Mouse (Mus musculus) cerebellum, postnatal 36 days (tissue): ENCODE results near the gene Shb.

Experiments
- DNase-seq, 2 experiments: peaks; one replicate each; pipeline ENCODE4 v3.0.0; 2021 to 2022; ENCODE audit warnings: mixed read lengths in 2 of 2

Gene Shb

GRCm38 (mm10) chr4:45532375-45532774 is at the start of gene Shb:
TSS of gene Shb (minus strand) at chr4:45532470.
- peak in 1 of 2 experiments; percentile 45 for DNase-seq

GRCm38 (mm10) chr4:45581095-45581494 is 48.8 kb upstream of the Shb start:
- DNase-seq, result no peak

GRCm38 (mm10) chr4:45578554-45579370 is 46.5 kb upstream of the Shb start:
- no peak for DNase-seq

GRCm38 (mm10) chr4:45577631-45578030 is 45.4 kb upstream of the Shb start:
- DNase-seq, result no peak

- DNase-seq, result no peak
Observed at GRCm38 (mm10) chr4:45574614-45575169, 42.4 kb upstream of the Shb start.

GRCm38 (mm10) chr4:45569521-45569920 is 37.3 kb upstream of the Shb start:
- no peak for DNase-seq

DNA sequence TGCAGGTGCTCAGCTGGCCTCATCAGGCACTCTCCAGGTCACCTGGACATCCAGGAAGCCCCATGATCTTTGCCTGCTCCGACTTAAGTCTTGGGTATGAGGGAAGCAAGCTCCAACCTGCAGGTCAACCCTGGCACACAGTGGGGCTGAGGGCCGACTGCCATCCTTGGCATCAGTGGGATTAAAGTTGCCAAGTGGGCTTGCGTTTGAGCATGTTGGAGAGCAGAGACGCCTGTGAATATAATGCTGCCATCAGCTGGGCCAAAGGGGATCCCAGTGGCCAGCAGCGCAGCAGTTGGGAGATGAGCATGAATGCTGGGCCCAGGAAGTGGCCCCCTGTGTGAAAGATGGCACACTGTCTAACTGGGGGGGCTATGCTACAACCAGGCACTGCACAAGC is 25.9 kb upstream of the Shb start:
- no peak for DNase-seq

GRCm38 (mm10) chr4:45552571-45552970 is 20.3 kb upstream of the Shb start:
- DNase-seq, result no peak

DNA sequence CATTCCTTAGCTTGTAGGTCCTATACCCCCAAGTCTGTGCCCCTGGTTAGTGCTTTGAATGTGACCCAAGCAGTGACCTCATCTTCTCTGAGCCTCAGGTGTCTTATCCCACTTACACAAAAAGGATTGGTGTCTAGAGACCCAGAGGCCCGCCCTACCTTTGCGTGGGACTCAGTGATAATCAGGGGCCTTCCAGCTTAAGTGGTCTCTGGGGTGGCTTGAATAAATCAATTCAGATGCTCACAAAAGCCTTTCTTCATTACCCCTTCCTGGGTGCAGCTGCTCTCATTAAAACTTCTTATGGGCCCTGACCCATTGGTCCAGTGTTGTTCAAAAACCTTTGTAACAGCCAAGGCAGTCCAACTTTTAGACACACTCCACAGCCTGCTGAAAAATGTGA is 18.7 kb upstream of the Shb start:
- DNase-seq, result no peak

DNA sequence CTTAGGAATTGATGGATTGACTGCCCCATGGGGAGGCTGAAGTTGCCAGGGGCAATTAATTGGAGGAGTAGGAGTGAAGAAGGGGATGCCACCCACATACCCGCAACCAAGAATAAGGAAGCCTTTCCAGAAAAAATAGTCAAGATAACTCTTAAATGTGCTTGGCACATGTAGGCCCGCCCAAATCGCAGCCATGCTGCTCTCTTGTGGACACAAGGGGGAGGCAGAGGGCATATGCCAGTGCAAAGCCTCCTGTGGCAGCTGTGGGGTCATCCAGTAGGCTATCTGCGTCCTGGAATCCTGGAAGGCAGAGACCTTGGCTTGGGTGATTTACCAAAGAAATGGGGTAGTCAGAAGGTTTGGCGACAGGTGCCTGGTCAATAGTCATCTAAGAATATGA is 17.2 kb upstream of the Shb start:
- DNase-seq, result peak in 1 of 2 experiments; percentile 4

GRCm38 (mm10) chr4:45545851-45546250 is 13.6 kb upstream of the Shb start:
- no peak for DNase-seq

DNA sequence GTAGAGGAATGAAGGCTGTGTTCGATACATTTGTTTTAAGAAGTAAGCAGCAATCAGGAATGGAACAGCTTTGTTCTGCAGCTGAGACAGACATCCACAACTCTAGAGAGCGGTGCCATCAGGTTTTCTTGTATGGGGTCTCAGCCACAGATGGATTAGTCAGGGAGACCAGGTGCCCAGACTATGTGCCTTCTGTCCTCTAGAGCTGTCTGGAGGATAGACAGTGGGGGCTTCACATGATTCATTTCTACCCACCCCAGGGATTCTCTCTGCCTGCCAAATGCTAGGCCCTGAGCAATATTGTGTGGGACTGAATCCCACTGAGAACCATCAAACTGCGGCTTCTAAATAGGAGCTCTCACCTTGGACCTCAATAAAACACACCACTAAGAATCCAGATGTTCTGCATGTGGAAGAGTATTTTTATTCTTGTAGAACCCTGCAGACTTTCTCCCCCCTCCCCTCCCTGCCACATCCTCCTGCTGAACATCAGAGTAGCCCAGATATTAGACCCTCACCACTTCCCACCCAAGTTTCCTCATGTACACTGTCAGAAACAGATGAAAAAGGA is 11.3 kb upstream of the Shb start:
- no peak for DNase-seq

DNA sequence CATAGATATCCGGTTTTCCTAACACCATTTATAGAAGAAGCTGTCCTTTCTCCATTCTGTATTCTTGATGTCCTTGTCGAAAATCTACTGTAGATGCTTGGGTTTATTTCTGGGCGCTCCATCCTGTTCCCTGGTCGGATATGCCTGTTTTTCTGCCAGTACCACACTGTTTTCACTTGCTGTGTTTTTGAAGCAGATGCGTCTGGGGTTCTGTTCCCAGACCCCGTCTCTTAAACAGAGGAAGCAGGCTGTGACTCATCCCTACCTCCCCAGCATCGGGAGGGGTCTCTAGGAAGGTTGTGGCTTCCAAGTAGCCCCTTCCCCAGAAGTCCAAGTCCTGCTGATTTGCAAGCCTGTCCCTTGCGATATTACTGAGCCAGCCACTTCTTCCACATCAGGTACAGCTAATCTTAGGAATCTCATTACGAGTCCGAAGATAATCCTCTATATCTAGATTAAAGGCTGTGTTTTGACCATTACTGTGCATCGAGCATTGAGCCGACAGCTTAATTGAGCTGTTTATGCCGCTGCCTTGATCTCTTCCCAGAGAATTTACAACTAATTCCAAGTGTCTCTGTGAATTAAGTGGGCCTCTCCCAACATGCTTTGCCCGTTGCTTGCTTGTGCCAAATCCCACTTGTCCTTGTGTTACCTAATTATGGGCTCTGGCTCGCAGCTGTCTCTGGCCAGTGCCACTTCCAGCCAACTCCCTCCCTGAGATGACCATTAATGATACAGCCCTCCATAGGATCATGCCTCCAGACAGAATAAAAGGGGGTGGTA is 8.1 kb upstream of the Shb start:
- DNase-seq, result no peak

- no peak for DNase-seq
Observed at GRCm38 (mm10) chr4:45539187-45539586, 6.9 kb upstream of the Shb start.

- DNase-seq, result no peak
Observed at GRCm38 (mm10) chr4:45533436-45533940, 1.2 kb upstream of the Shb start.

GRCm38 (mm10) chr4:45530662-45531542 is 1.4 kb downstream of the Shb start:
- DNase-seq, result peak; percentile 82 to 85

GRCm38 (mm10) chr4:45529986-45530597 is 2.2 kb downstream of the Shb start:
- DNase-seq, result peak; percentile 13 to 26

- no peak for DNase-seq
Observed at GRCm38 (mm10) chr4:45529201-45529985, 2.9 kb downstream of the Shb start.

GRCm38 (mm10) chr4:45528355-45529198 is 3.7 kb downstream of the Shb start:
- no peak for DNase-seq
